Mouse (Mus musculus) lung, postnatal 0 days (tissue): ENCODE results near the gene Scnn1b. TPM values are rescaled to one million over a fixed set of nuclear protein-coding genes. Genes with fewer than 3 reads are reported as not detected.

ENCODE experiments used
- ATAC-seq: fragments of 200-750 bp; cut with Nextera tagmentation; 2 replicates; pipeline ENCODE4 v1.8.0; 2017; ENCODE audit warnings: moderate library complexity
- DNase-seq: peaks from one replicate; pipeline ENCODE4 v3.0.0-alpha.2; 2016; ENCODE audit warnings: low spot score
- H3K27ac ChIP-seq: fragments of 300-500 bp; sonication (generic); 2 replicates; pipeline ENCODE4 v1.5.1; 2014; ENCODE audit warnings: antibody characterized with exemption, mild to moderate bottlenecking, low read length, mixed read lengths
- H3K27me3 ChIP-seq: fragments of 300-500 bp; sonication (generic); replicated peaks from 2 replicates; pipeline ENCODE4 v1.6.1; 2014; ENCODE audit warnings: low read length, mixed read lengths; ENCODE audit not compliant: insufficient read depth
- H3K36me3 ChIP-seq: fragments of 300-500 bp; sonication (generic); 2 replicates; pipeline ENCODE4 v1.6.1; 2014; ENCODE audit warnings: low read length, mixed read lengths; ENCODE audit not compliant: insufficient read depth
- H3K4me1 ChIP-seq: fragments of 300-500 bp; sonication (generic); 2 replicates; pipeline ENCODE4 v1.6.1; 2014; ENCODE audit warnings: antibody characterized with exemption, low read depth, low read length, mixed read lengths; ENCODE audit not compliant: insufficient read depth
- H3K4me2 ChIP-seq: fragments of 300-500 bp; sonication (generic); replicated peaks from 2 replicates; pipeline ENCODE4 v1.6.1; 2014; ENCODE audit warnings: low read depth, mild to moderate bottlenecking, low read length, moderate library complexity, mixed read lengths
- H3K4me3 ChIP-seq: fragments of 300-500 bp; sonication (generic); 2 replicates; pipeline ENCODE4 v1.5.1; 2014; ENCODE audit warnings: low read depth, low read length
- H3K9ac ChIP-seq: fragments of 300-500 bp; sonication (generic); replicated peaks from 2 replicates; pipeline ENCODE4 v1.6.1; 2014; ENCODE audit warnings: low read depth, mild to moderate bottlenecking
- H3K9me3 ChIP-seq: fragments of 300-500 bp; sonication (generic); 2 replicates; pipeline ENCODE4 v1.6.1; 2016; ENCODE audit warnings: low read length, mixed read lengths
- CTCF ChIP-seq: IDR thresholded peaks from 2 replicates; pipeline ENCODE4 v1.5.1; 2016; ENCODE audit warnings: antibody characterized with exemption, mild to moderate bottlenecking
- EP300 ChIP-seq: IDR thresholded peaks from 2 replicates; pipeline ENCODE4 v1.6.1; 2016; ENCODE audit warnings: antibody characterized with exemption, mild to moderate bottlenecking, control low read depth
- WGBS: fragments of 180-500 bp; shearing (Covaris S2); extraction: QIAGEN DNeasy Blood & Tissue Kit; methylation state at CpG from one replicate; pipeline ENCODE4 v1.1.7; 2014; 5-methylcytosine and 5-hydroxymethylcytosine counted together
- polyA plus RNA-seq: library from polyadenylated mRNA; unstranded; fragments of >200 nt; fragmentation: Nextera tagmentation; extraction: Ambion mirVana; gene quantifications from 2 replicates; pipeline ENCODE4 v1.2.1, GENCODE M21; 2015

Gene Scnn1b
- polyA plus RNA-seq, 1 experiment from 2014 or later = 79.1 TPM

- Histone ChIP-seq H3K9ac (no peak overlapping the region), H3K9me3 (no peaks in the 10 kb centered on the region), H3K27me3 (no peaks in the 10 kb centered on the region), H3K27ac (no peak overlapping the region), H3K36me3 (no peaks in the 10 kb centered on the region), H3K4me3 (no peak overlapping the region), H3K4me2 (no peak overlapping the region), H3K4me1 (no peaks in the 10 kb centered on the region)
- ATAC-seq = no peak
- WGBS = 19% methylated on average over 7 of the region's 7 CpGs
- no peak for DNase-seq
- TF ChIP-seq EP300 (no peak), CTCF (no peak)
These were observed 35.1 kb downstream of the Scnn1b start for GRCm38 (mm10) chr7:121899940-121900339.

GRCm38 (mm10) chr7:121902757-121903411 is 38.0 kb downstream of the Scnn1b start:
- ATAC-seq (no peak), DNase-seq (no peak)
- Histone ChIP-seq H3K9me3 (no peaks in the 10 kb centered on the region), H3K4me1 (peaks cover 2% of the 10 kb centered on the region; the same call in 1 of the 2 replicates), H3K4me3 (no peak overlapping the region), H3K4me2 (no peak overlapping the region), H3K9ac (no peak overlapping the region), H3K27ac (no peak overlapping the region), H3K27me3 (no peaks in the 10 kb centered on the region), H3K36me3 (no peaks in the 10 kb centered on the region)
- 48% methylated on average over 7 of the region's 8 CpGs for WGBS
- no peak for TF ChIP-seq EP300
- no peak for TF ChIP-seq CTCF

DNA sequence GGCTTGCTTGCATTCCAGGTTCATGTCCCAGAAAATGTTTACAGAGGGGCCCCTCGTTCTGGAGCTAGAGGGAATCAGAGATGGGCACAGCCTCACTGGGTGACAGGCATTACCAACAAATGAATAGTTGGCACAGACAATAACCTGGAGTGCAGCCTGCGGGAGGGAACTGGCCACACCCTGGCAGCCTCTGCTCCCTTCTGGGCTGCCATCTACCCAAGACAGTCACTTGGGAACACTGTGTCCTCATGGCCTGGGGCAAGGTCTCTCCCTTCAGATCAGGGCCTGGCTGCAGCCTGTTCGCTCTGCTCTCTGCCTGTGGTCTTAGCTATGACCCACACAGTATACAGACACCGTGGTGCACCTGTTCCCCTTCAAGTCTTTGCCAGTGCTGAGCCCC is 42.0 kb downstream of the Scnn1b start:
- peaks cover 2% of the 10 kb centered on the region; the same call in 1 of the 2 replicates for H3K4me1 ChIP-seq
- H3K27ac ChIP-seq = no peak overlapping the region; the same call in 1 of the 2 replicates
- TF ChIP-seq EP300 = no peak
- no peak for TF ChIP-seq CTCF
- H3K4me3 ChIP-seq = no peak overlapping the region
- H3K9me3 ChIP-seq = no peaks in the 10 kb centered on the region
- ATAC-seq (peak; percentile 79), DNase-seq (peak; percentile 51)
- no peaks in the 10 kb centered on the region for H3K36me3 ChIP-seq
- no peak overlapping the region for H3K4me2 ChIP-seq
- 47% methylated on average over 4 of the region's 4 CpGs for WGBS
- H3K9ac ChIP-seq = no peak overlapping the region
- no peaks in the 10 kb centered on the region for H3K27me3 ChIP-seq

DNA sequence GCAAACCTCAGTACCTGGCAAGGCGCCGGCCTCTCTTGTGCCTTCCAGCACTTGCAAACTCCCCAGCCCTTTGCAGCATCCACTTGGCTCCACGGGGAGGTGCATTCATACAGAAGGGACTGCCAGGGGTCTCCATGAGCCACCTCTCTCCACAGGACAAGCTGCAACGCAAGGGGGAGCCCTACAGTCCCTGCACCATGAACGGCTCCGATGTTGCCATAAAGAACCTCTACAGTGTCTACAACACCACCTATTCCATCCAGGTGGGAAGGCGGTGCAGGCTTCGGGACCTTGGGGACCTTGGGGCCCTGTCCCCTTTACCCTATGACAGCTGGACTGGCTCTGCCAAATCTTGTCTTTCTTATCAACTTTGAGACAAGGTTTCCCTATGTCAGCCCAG is 47.4 kb downstream of the Scnn1b start:
- H3K36me3 ChIP-seq = no peaks in the 10 kb centered on the region
- 61% methylated on average over 8 of the region's 8 CpGs for WGBS
- DNase-seq (no peak), ATAC-seq (no peak)
- no peaks in the 10 kb centered on the region for H3K9me3 ChIP-seq
- H3K4me2 ChIP-seq = no peak overlapping the region
- H3K27me3 ChIP-seq = no peaks in the 10 kb centered on the region
- H3K4me1 ChIP-seq = no peaks in the 10 kb centered on the region
- H3K27ac ChIP-seq = no peak overlapping the region
- TF ChIP-seq CTCF (peak; percentile 21; the same call in 1 of the 2 replicates), EP300 (no peak)
- no peak overlapping the region for H3K9ac ChIP-seq
- no peak overlapping the region for H3K4me3 ChIP-seq

GRCm38 (mm10) chr7:121913944-121914343 is 49.1 kb downstream of the Scnn1b start:
- no peaks in the 10 kb centered on the region for H3K4me1 ChIP-seq
- ATAC-seq (no peak), DNase-seq (no peak)
- H3K9ac ChIP-seq = no peak overlapping the region
- H3K27me3 ChIP-seq = no peaks in the 10 kb centered on the region
- TF ChIP-seq CTCF = no peak
- TF ChIP-seq EP300 = no peak
- H3K4me3 ChIP-seq = no peak overlapping the region
- 64% methylated on average over 6 of the region's 6 CpGs for WGBS
- no peaks in the 10 kb centered on the region for H3K36me3 ChIP-seq
- H3K9me3 ChIP-seq = no peaks in the 10 kb centered on the region
- no peak overlapping the region for H3K4me2 ChIP-seq
- H3K27ac ChIP-seq = no peak overlapping the region

DNA sequence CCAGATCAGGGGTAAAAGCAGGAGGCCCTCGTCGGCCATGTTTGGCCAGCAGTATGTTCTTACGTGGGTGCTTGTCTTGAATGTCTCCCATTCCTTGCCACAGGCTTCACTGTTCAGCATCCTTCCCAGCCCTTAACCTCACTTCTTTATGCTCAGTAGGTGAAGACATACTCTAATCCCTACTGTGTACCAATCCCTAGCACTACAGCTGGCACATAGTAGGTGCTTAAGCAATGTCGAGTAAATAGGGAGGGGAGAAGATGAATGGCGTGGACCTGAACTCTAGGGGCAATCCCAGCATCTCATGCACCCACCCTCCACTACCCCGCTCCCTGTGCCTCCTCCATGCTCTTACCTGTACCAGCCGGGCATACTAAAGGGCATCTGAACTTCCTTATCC is 59.5 kb downstream of the Scnn1b start:
- ATAC-seq (no peak), DNase-seq (no peak)
- no peak overlapping the region for H3K4me3 ChIP-seq
- no peaks in the 10 kb centered on the region for H3K27me3 ChIP-seq
- no peak overlapping the region for H3K4me2 ChIP-seq
- peaks cover 12% of the 10 kb centered on the region; the same call in 1 of the 2 replicates for H3K36me3 ChIP-seq
- WGBS = 94% methylated on average over 7 of the region's 7 CpGs
- no peaks in the 10 kb centered on the region for H3K9me3 ChIP-seq
- H3K4me1 ChIP-seq = no peaks in the 10 kb centered on the region
- H3K9ac ChIP-seq = no peak overlapping the region
- TF ChIP-seq CTCF (no peak), EP300 (no peak)
- H3K27ac ChIP-seq = no peak overlapping the region
